Mouse (Mus musculus): Measurements from ENCODE around the gene Mnt. TPM values are rescaled to one million over a fixed set of nuclear protein-coding genes. Genes with fewer than 3 reads are reported as not detected.
A peak's percentile ranks its signal among the peaks of the same experiment; 100 is the strongest.
"Not testable (repeated sequence)": the region's sequence is repeated elsewhere in the genome, so short reads cannot be mapped to it uniquely, and the experiment has no call there.

The Mnt gene
- polyA plus RNA-seq (2015; fragmentation: Nextera tagmentation; extraction: Ambion mirVana) = 5.1 and 5.4 TPM in 2 replicates

DNA sequence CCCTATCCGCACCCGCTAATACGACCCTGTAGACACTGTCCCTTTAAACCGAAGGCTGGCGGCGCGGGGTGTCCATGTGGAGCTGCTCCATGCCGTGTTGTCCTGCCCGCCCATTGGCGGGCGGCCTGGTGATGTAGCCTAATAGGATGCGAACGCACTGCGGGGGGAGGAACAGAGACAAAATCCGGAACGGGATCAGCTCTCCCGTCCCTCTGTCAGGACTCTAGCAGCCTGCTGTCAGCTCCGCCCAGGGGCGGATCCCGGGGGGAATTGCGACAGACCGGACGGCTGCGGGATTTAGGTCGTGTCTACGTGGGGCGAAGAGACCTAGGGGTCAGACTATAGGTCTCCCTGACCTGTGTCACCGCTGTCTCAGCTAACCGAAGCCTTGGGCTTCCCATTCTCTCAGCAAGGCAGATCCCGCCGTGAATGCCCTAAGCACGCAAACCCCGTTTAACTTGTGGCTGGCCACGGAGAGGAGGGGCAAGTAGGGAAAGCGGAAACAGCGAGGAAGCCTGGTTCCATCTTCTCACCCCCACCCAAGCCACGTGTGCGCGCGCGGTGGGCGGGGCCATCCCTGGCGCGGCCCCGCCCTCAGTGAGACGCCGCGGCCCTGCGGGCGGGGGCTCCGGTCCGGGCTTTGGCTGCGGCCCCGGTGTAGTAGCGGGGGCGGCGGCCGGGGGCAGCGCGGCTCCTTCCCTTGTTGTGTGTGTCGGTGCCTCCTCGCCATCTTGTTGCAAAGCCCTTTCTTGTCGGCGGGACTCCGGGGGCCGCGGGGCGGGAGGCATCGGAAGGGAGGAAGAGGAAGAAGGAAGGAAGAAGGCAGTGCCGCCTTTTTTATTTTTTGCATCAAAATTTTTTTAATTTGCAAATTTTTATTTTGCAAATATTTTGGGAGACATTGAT lies at the start of gene Mnt:
Mnt (plus strand) TSS at position 665 of the 906 bp plus-strand sequence.
- Histone ChIP-seq H3K4me2 (peak within 1 kb of the TSS; percentile 87), H3K4me3 (peak within 1 kb of the TSS; percentile 96), H3K27ac (peak within 1 kb of the TSS; percentile 96), H3K9ac (peak within 1 kb of the TSS; percentile 84), H3K4me1 (peaks cover 44% of the 10 kb centered on the region), H3K9me3 (no peaks in the 10 kb centered on the region), H3K36me3 (no peaks in the 10 kb centered on the region), H3K27me3 (no peaks in the 10 kb centered on the region; the same call in 1 of the 2 replicates)
- under 1% methylated on average over 70 of the region's 70 CpGs for WGBS
- ATAC-seq (ENCODE audit: insufficient number of reproducible peaks, low FRiP score, low TSS enrichment, low read depth) = peak; percentile 90

DNA sequence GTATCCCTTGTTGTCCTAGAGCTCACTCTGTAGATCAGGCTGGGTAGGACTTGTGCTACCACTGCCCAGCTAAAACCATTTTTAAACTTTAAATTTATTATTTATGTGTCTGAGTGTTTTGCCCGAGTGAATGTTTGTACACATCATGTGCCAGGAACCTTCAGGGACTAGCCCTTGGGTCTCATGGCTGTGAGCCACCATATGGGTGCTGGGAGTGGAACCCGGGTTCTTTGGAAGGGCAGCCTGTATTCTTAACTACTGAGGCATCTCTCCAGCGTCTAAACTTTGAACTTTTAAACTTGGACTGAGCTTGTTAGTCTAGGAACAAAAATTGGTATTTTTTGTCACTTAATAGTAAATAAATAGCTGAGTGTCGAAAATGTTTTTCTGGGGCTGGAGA lies 37.8 kb upstream of the Mnt start:
- no peak overlapping the region for H3K27ac ChIP-seq
- H3K9ac ChIP-seq = no peak overlapping the region
- H3K27me3 ChIP-seq = no peaks in the 10 kb centered on the region
- H3K4me1 ChIP-seq = no peaks in the 10 kb centered on the region
- H3K4me2 ChIP-seq = no peak overlapping the region
- 92% methylated on average over 4 of the region's 4 CpGs for WGBS
- H3K36me3 ChIP-seq = peaks cover 84% of the 10 kb centered on the region
- ATAC-seq (ENCODE audit: insufficient number of reproducible peaks, low FRiP score, low TSS enrichment, low read depth) = no peak
- H3K9me3 ChIP-seq = no peaks in the 10 kb centered on the region
- no peak overlapping the region for H3K4me3 ChIP-seq

- H3K27ac ChIP-seq = no peak overlapping the region
- no peaks in the 10 kb centered on the region for H3K4me1 ChIP-seq
- 88% methylated on average over 4 of the region's 4 CpGs for WGBS
- H3K36me3 ChIP-seq = peaks cover 67% of the 10 kb centered on the region
- no peaks in the 10 kb centered on the region for H3K9me3 ChIP-seq
- no peak overlapping the region for H3K4me2 ChIP-seq
- H3K27me3 ChIP-seq = no peaks in the 10 kb centered on the region
- H3K9ac ChIP-seq = no peak overlapping the region
- no peak for ATAC-seq (ENCODE audit: insufficient number of reproducible peaks, low FRiP score, low TSS enrichment, low read depth)
- no peak overlapping the region for H3K4me3 ChIP-seq
Measured at GRCm38 (mm10) chr11:74800658-74801057, 30.1 kb upstream of the Mnt start.

GRCm38 (mm10) chr11:74804081-74804627 lies 26.6 kb upstream of the Mnt start:
- Histone ChIP-seq H3K9me3 (no peaks in the 10 kb centered on the region), H3K4me3 (no peak overlapping the region), H3K27me3 (no peaks in the 10 kb centered on the region), H3K36me3 (peaks cover 70% of the 10 kb centered on the region), H3K27ac (no peak overlapping the region), H3K9ac (no peak overlapping the region), H3K4me1 (no peaks in the 10 kb centered on the region), H3K4me2 (no peak overlapping the region)
- WGBS = 70% methylated on average over 3 of the region's 3 CpGs
- ATAC-seq (ENCODE audit: insufficient number of reproducible peaks, low FRiP score, low TSS enrichment, low read depth) = no peak

DNA sequence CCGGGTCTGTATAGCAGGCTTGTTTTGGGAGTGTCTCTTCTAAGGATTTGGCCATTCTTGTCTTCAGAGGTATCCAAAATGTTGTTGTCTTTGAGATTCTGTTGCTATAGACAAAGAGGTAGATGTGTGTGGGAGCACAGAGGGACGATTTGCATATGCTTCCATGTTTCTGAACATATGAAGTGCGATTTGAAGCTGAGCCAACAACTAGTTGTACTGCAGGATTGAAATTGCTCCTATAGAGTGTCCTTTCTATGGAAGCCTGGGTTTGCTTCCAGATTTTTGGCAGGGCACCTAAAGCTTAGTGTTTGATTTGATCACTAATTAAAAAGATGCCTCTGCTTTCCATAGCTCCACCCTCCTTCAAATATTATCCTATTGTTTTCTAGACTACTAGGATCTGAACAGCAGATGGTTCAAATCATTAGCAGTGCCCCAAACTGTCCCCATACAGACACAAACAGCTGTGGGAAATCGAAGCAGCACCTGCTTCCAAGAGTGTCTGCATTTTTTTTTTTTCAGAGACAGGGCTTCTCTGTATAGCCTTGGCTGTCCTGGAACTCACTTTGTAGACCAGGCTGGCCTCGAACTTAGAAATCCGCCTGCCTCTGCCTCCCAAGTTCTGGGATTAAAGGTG lies 23.4 kb upstream of the Mnt start:
- Histone ChIP-seq H3K4me1 (no peaks in the 10 kb centered on the region), H3K27me3 (no peaks in the 10 kb centered on the region), H3K27ac (no peak overlapping the region), H3K9me3 (no peaks in the 10 kb centered on the region), H3K4me3 (no peak overlapping the region), H3K9ac (no peak overlapping the region), H3K36me3 (peaks cover 56% of the 10 kb centered on the region), H3K4me2 (no peak overlapping the region)
- whole genome bisulfite sequencing = 93% methylated on average over 6 of the region's 6 CpGs
- no peak for ATAC-seq (ENCODE audit: insufficient number of reproducible peaks, low FRiP score, low TSS enrichment, low read depth)

DNA sequence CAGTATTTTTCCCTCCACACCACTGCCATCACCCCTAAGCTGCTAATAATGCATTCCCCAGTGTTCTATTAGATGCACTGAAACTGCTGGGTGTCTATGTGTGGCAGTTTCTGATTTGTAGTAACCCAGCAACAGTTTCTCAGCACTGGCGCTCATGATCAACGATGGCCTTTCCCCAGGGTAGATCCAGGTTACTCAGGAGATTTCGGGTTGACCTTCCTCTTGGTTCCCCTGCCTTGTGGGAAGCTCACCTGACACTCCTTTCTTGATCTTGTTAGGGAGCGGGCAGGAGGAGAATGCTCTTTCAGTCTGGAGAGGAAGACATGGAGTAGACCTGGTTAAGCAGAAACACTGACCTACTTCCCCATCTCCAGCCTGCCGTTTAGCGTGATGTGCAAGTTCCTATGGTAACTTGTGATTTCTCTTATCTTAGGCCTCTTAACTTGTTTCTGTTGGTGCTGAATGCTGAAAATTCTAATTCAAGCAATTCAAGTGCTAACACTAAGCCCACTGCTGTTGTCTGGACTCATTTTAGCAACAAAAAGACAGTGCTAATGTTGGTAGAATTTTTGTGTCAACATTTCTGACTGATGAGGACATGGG lies 22.4 kb upstream of the Mnt start:
- WGBS = 97% methylated on average over 6 of the region's 6 CpGs

GRCm38 (mm10) chr11:74810134-74810533 lies 20.6 kb upstream of the Mnt start:
- peaks cover 62% of the 10 kb centered on the region for H3K36me3 ChIP-seq
- no peaks in the 10 kb centered on the region for H3K9me3 ChIP-seq
- no peak overlapping the region for H3K9ac ChIP-seq
- no peak for ATAC-seq (ENCODE audit: insufficient number of reproducible peaks, low FRiP score, low TSS enrichment, low read depth)
- no peaks in the 10 kb centered on the region for H3K4me1 ChIP-seq
- H3K4me2 ChIP-seq = no peak overlapping the region
- H3K4me3 ChIP-seq = no peak overlapping the region
- H3K27me3 ChIP-seq = no peaks in the 10 kb centered on the region
- H3K27ac ChIP-seq = no peak overlapping the region

More for the DNA sequence above, 22.4 kb upstream of the Mnt start:
- Histone ChIP-seq H3K27ac (no peak overlapping the region), H3K4me2 (no peak overlapping the region), H3K9ac (no peak overlapping the region), H3K4me1 (no peaks in the 10 kb centered on the region), H3K9me3 (no peaks in the 10 kb centered on the region), H3K27me3 (no peaks in the 10 kb centered on the region), H3K4me3 (no peak overlapping the region), H3K36me3 (peaks cover 64% of the 10 kb centered on the region)
- ATAC-seq (ENCODE audit: insufficient number of reproducible peaks, low FRiP score, low TSS enrichment, low read depth) = no peak

- not testable (repeated sequence) for H3K4me1 ChIP-seq; H3K4me3 ChIP-seq; H3K9me3 ChIP-seq; H3K27me3 ChIP-seq; H3K27ac ChIP-seq; H3K4me2 ChIP-seq; H3K9ac ChIP-seq; ATAC-seq (ENCODE audit: insufficient number of reproducible peaks, low FRiP score, low TSS enrichment, low read depth)
- 70% methylated on average over 3 of the region's 3 CpGs for WGBS
- H3K36me3 ChIP-seq = peaks cover 53% of the 10 kb centered on the region
Measured at GRCm38 (mm10) chr11:74811027-74811426, 19.7 kb upstream of the Mnt start.

DNA sequence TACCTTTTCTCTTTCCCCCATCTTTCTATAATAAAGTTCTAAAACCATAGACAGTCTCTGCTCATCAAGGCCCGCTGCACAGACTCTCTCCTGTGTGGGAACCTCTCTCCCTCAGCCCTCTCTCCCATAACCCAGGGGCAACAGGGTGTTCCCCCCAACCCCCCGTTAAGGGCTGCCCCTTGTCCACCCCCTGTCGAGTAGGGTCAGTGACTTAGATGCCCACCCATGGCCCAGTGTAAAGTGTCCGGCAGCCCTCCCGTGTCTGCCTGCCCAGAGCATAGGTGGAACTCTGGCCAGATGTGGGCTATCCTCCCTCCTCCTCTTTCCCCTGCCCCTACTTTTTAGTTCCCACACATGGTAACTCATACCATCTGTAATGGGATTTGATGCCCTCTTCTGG lies 19.2 kb upstream of the Mnt start:
- WGBS = 71% methylated on average over 5 of the region's 5 CpGs
- Histone ChIP-seq H3K4me3 (no peak overlapping the region), H3K9me3 (no peaks in the 10 kb centered on the region), H3K4me1 (no peaks in the 10 kb centered on the region), H3K27me3 (no peaks in the 10 kb centered on the region), H3K4me2 (no peak overlapping the region), H3K27ac (no peak overlapping the region), H3K9ac (no peak overlapping the region), H3K36me3 (peaks cover 53% of the 10 kb centered on the region)
- no peak for ATAC-seq (ENCODE audit: insufficient number of reproducible peaks, low FRiP score, low TSS enrichment, low read depth)

GRCm38 (mm10) chr11:74815795-74816194 lies 14.9 kb upstream of the Mnt start:
- no peak for ATAC-seq (ENCODE audit: insufficient number of reproducible peaks, low FRiP score, low TSS enrichment, low read depth)
- Histone ChIP-seq H3K27me3 (no peaks in the 10 kb centered on the region), H3K9ac (no peak overlapping the region), H3K4me3 (no peak overlapping the region), H3K4me2 (no peak overlapping the region), H3K36me3 (peaks cover 49% of the 10 kb centered on the region), H3K9me3 (no peaks in the 10 kb centered on the region), H3K4me1 (no peaks in the 10 kb centered on the region), H3K27ac (no peak overlapping the region)

DNA sequence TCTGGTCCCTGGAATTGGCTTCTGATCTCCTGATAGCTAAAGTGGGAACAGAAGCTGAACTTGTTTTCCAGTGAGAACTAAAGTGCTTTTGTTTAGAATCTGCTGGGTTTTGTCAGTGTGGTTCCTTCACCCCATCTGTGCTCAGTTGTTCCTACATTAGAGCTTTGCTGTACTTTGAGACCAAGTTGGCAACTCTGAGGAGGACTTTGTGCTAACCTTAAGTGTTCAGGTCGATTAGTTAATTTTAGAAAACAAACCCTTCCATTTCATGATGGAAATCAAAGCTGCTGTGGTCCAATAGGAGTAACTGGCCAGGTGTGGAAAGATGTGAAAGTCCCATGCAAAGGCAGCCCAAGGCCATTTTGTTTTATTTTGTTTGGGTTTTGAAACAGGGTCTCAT lies 9.8 kb upstream of the Mnt start:
- Histone ChIP-seq H3K4me2 (no peak overlapping the region), H3K9ac (no peak overlapping the region), H3K4me3 (no peak overlapping the region), H3K36me3 (peaks cover 34% of the 10 kb centered on the region), H3K27ac (no peak overlapping the region), H3K9me3 (no peaks in the 10 kb centered on the region), H3K4me1 (no peaks in the 10 kb centered on the region), H3K27me3 (no peaks in the 10 kb centered on the region)
- ATAC-seq (ENCODE audit: insufficient number of reproducible peaks, low FRiP score, low TSS enrichment, low read depth) = no peak
- 63% methylated on average over 1 of the region's 1 CpGs for WGBS

- H3K9me3 ChIP-seq = no peaks in the 10 kb centered on the region
- no peak for ATAC-seq (ENCODE audit: insufficient number of reproducible peaks, low FRiP score, low TSS enrichment, low read depth)
- WGBS = 36% methylated on average over 1 of the region's 1 CpGs
Measured at GRCm38 (mm10) chr11:74821463-74821862, 9.3 kb upstream of the Mnt start.

More at GRCm38 (mm10) chr11:74821463-74821862, 9.3 kb upstream of the Mnt start:
- no peak overlapping the region for H3K4me3 ChIP-seq
- no peak overlapping the region for H3K9ac ChIP-seq
- no peak overlapping the region for H3K27ac ChIP-seq
- H3K4me2 ChIP-seq = no peak overlapping the region
- H3K4me1 ChIP-seq = no peaks in the 10 kb centered on the region
- peaks cover 30% of the 10 kb centered on the region for H3K36me3 ChIP-seq
- no peaks in the 10 kb centered on the region for H3K27me3 ChIP-seq
